Comparison of ENCODE assay signal across 30 mouse cellular contexts in the genomic region with DNA sequence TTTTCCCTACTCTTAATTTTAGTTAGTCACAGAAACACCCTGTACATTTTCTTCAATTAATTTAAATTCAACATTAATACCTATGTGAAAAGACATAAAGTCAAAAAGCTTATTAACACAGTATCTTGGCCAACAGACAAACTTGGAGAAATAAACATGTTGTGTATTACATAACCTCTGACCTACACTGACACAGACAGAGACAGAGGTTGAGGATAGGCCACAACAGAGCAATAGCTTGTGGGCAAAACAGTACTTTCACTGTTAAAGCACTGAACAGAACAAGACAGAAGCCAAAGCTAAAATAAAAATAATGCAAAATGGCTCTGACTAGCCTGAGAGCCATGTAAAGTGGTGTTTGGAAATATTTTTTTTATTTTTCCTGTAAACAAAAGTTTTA.
"Had no signal": no experiment of that assay in that cellular context is flagged by ENCODE, and none has a peak within 500 bp of the region (broad histone marks: within the 10 kb centered on the region; RNA-seq: fewer than 3 reads in every experiment).

No protein-coding gene starts in this region.

- H3K27me3 ChIP-seq: limb, embryonic 12.5 days; limb, embryonic 13.5 days; limb, embryonic 15.5 days; liver, embryonic 12.5 days; liver, embryonic 13.5 days; liver, embryonic 15.5 days; lung, embryonic 15.5 days; megakaryocyte, embryonic 14.5 days; midbrain, embryonic 12.5 days; midbrain, embryonic 13.5 days; midbrain, embryonic 15.5 days; neural tube, embryonic 12.5 days had no signal

- H3K4me1 ChIP-seq: limb, embryonic 10.5 days; limb, embryonic 13.5 days; limb, embryonic 15.5 days; midbrain, embryonic 10.5 days; midbrain, embryonic 12.5 days; midbrain, embryonic 13.5 days; midbrain, embryonic 15.5 days; neural tube, embryonic 12.5 days had no signal

- H3K4me2 ChIP-seq: limb, embryonic 12.5 days; limb, embryonic 13.5 days; limb, embryonic 15.5 days; liver, embryonic 12.5 days; liver, embryonic 13.5 days; liver, embryonic 15.5 days; lung, embryonic 14.5 days; lung, embryonic 15.5 days; midbrain, embryonic 11.5 days; midbrain, embryonic 12.5 days; midbrain, embryonic 13.5 days; midbrain, embryonic 15.5 days; neural tube, embryonic 12.5 days had no signal

- H3K9ac ChIP-seq: limb, embryonic 12.5 days; limb, embryonic 13.5 days; limb, embryonic 15.5 days; liver, embryonic 12.5 days; liver, embryonic 13.5 days; liver, embryonic 14.5 days; liver, embryonic 15.5 days; lung, embryonic 14.5 days; lung, embryonic 15.5 days; midbrain, embryonic 12.5 days; midbrain, embryonic 13.5 days; midbrain, embryonic 15.5 days; neural tube, embryonic 12.5 days had no signal

- H3K36me3 ChIP-seq: limb, embryonic 10.5 days; limb, embryonic 12.5 days; limb, embryonic 13.5 days; limb, embryonic 15.5 days; liver, embryonic 13.5 days; liver, embryonic 15.5 days; lung, embryonic 15.5 days; midbrain, embryonic 12.5 days; midbrain, embryonic 13.5 days; midbrain, embryonic 15.5 days; neural tube, embryonic 12.5 days had no signal

- ATAC-seq: liver, embryonic 12.5 days; lung, postnatal 0 days; midbrain, embryonic 13.5 days; midbrain, embryonic 15.5 days; midbrain, embryonic 16.5 days had no signal

- DNase-seq: left cerebral cortex, postnatal 4 days; liver, embryonic 13.5 days; lung, adult 18-20 months; lung, adult 2 months; lung, embryonic 14.5 days; lung, postnatal 10 days; lung, postnatal 14 days; lung, postnatal 36 days; lung, postnatal 4 days; midbrain, embryonic 14.5 days had no signal

- H3K9me3 ChIP-seq: limb, embryonic 10.5 days; limb, embryonic 12.5 days; limb, embryonic 13.5 days; limb, embryonic 15.5 days; liver, embryonic 12.5 days; liver, embryonic 13.5 days; liver, embryonic 15.5 days; lung, embryonic 15.5 days; megakaryocyte, embryonic 14.5 days; midbrain, embryonic 10.5 days; midbrain, embryonic 12.5 days; midbrain, embryonic 13.5 days; midbrain, embryonic 15.5 days; neural tube, embryonic 12.5 days had no signal

- H3K4me3 ChIP-seq: left cerebral cortex, adult 2 months; limb, embryonic 10.5 days; limb, embryonic 12.5 days; limb, embryonic 13.5 days; limb, embryonic 15.5 days; liver, embryonic 12.5 days; liver, embryonic 13.5 days; liver, embryonic 15.5 days; lung, embryonic 15.5 days; megakaryocyte, embryonic 14.5 days; midbrain, embryonic 10.5 days; midbrain, embryonic 12.5 days; midbrain, embryonic 13.5 days; midbrain, embryonic 15.5 days; myocyte; neural tube, embryonic 12.5 days had no signal

- H3K27ac ChIP-seq: left cerebral cortex, adult 2 months; limb, embryonic 10.5 days; limb, embryonic 12.5 days; limb, embryonic 13.5 days; limb, embryonic 15.5 days; liver, embryonic 12.5 days; liver, embryonic 13.5 days; liver, embryonic 14.5 days; liver, embryonic 15.5 days; lung, embryonic 15.5 days; macrophage; midbrain, embryonic 10.5 days; midbrain, embryonic 12.5 days; midbrain, embryonic 13.5 days; midbrain, embryonic 15.5 days; neural tube, embryonic 12.5 days had no signal
